ENCODE assay signal across 31 mouse cellular contexts in the genomic region with DNA sequence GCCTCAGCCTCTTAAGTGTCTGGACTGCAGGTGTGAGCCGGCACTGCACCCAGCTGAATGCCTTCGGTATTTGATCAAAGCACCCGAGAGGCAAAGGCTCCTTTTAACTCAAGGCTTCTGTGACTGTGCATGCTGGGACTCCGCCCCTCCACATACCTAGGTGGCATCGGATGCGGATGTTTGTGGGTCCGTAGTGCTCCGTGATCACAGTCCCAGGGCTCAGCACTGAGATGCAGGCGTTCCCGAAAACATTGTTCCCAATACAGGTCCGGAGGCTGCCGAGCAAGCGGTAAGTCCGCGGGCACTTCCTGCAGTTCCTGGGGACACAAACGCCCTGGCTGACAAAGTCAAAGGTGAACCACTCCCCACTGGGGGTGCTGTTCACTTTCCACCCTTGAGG. TPM values are rescaled to one million over a fixed set of nuclear protein-coding genes. Genes with fewer than 3 reads are reported as not detected.
A peak's percentile ranks its signal among the peaks of the same experiment; 100 is the strongest.
DNase-seq lines count a peak whose midpoint lies in the region; ATAC-seq and TF ChIP-seq lines count a peak whose summit lies in the region.
"Had no signal": no experiment of that assay in that cellular context is flagged by ENCODE, and none has a peak within 500 bp of the region (broad histone marks: within the 10 kb centered on the region; RNA-seq: fewer than 3 reads in every experiment).

No protein-coding gene starts in this region.

- 64% methylated on average over 16 of the region's 16 CpGs for WGBS in hindbrain, embryonic 16.5 days
- WGBS in hindbrain, embryonic 14.5 days: 60% methylated on average over 16 of the region's 16 CpGs
- 63% methylated on average over 16 of the region's 16 CpGs for WGBS in midbrain, postnatal 0 days
- WGBS in heart, embryonic 11.5 days (ENCODE audit: insufficient replicate concordance): 32% methylated on average over 16 of the region's 16 CpGs

- 0 out of 2 replicates have a peak overlapping the region, but pooled peaks have one; percentile 23 for H3K9ac ChIP-seq in hindbrain, embryonic 16.5 days (ENCODE audit: low read depth, low read length)
- no peak overlapping the region for H3K9ac ChIP-seq in hindbrain, embryonic 14.5 days
- no peak overlapping the region for H3K9ac ChIP-seq in midbrain, postnatal 0 days (replicated peaks; ENCODE audit: low read length, poor library complexity, severe bottlenecking)
- H3K9ac ChIP-seq in heart, embryonic 11.5 days (ENCODE audit: low read depth, low read length): no peak overlapping the region
- H3K9ac ChIP-seq: embryonic facial prominence, embryonic 12.5 days; heart, embryonic 12.5 days; intestine, embryonic 15.5 days; liver, embryonic 13.5 days had no signal

- no peak for TF ChIP-seq CTCF in midbrain, postnatal 0 days (IDR thresholded peaks at IDR 0.05)

- H3K27me3 ChIP-seq in hindbrain, embryonic 16.5 days (replicated peaks; ENCODE audit: control insufficient read depth, insufficient read depth, low read length): no peaks in the 10 kb centered on the region
- H3K27me3 ChIP-seq in hindbrain, embryonic 14.5 days (ENCODE audit: control insufficient read depth, insufficient read depth, low read length): no peaks in the 10 kb centered on the region
- no peaks in the 10 kb centered on the region for H3K27me3 ChIP-seq in midbrain, postnatal 0 days (ENCODE audit: insufficient read depth, low read length)
- H3K27me3 ChIP-seq in heart, embryonic 11.5 days (ENCODE audit: control insufficient read depth, insufficient read depth, low read length): peaks cover 69% of the 10 kb centered on the region

- DNase-seq in hindbrain, embryonic 14.5 days (ENCODE audit: low spot score): no peak
- peak; percentile 8 for DNase-seq in right cerebral cortex, postnatal 25 days
- DNase-seq in right cerebral cortex, adult 2 months (ENCODE audit: low spot score in 2 of 2): no peak
- DNase-seq in R1 (ENCODE audit: low read depth, low spot score): peak; percentile 50
- DNase-seq in midbrain, postnatal 0 days (ENCODE audit: low spot score): no peak
- DNase-seq in adipocyte (ENCODE audit: low spot score): no peak
- DNase-seq: adrenal gland, postnatal 36 days; cerebellum, adult 11 months; gastrocnemius, postnatal 10 days; heart, adult 11 months; heart, postnatal 10 days; kidney, adult 8-10 months; kidney, postnatal 14 days; liver, embryonic 13.5 days; lung, adult 2 months; lung, postnatal 14 days; thymus, postnatal 25 days had no signal

- H3K36me3 ChIP-seq in hindbrain, embryonic 16.5 days (ENCODE audit: control insufficient read depth, insufficient read depth, low read length): peaks cover 20% of the 10 kb centered on the region
- H3K36me3 ChIP-seq in hindbrain, embryonic 14.5 days (replicated peaks; ENCODE audit: control insufficient read depth, insufficient read depth): peaks cover 44% of the 10 kb centered on the region
- H3K36me3 ChIP-seq in midbrain, postnatal 0 days (ENCODE audit: insufficient read depth, low read length): peaks cover 18% of the 10 kb centered on the region
- H3K36me3 ChIP-seq in heart, embryonic 11.5 days (ENCODE audit: control insufficient read depth, insufficient read depth, low read length): no peaks in the 10 kb centered on the region
- H3K36me3 ChIP-seq: heart, embryonic 12.5 days; intestine, embryonic 15.5 days; liver, embryonic 13.5 days had no signal

- H3K4me1 ChIP-seq in hindbrain, embryonic 16.5 days (ENCODE audit: control insufficient read depth, insufficient read depth, low read depth, low read length): peaks cover 45% of the 10 kb centered on the region
- peaks cover 48% of the 10 kb centered on the region for H3K4me1 ChIP-seq in hindbrain, embryonic 14.5 days (replicated peaks; ENCODE audit: control insufficient read depth, insufficient read depth, low read length)
- peaks cover 15% of the 10 kb centered on the region for H3K4me1 ChIP-seq in midbrain, postnatal 0 days (ENCODE audit: insufficient read depth, low read length)
- H3K4me1 ChIP-seq in heart, embryonic 11.5 days (ENCODE audit: control insufficient read depth, insufficient read depth, low read length): no peaks in the 10 kb centered on the region

- no peak overlapping the region for H3K27ac ChIP-seq in hindbrain, embryonic 16.5 days (ENCODE audit: low read depth, low read length)
- H3K27ac ChIP-seq in hindbrain, embryonic 14.5 days: no peak overlapping the region
- H3K27ac ChIP-seq in midbrain, postnatal 0 days (ENCODE audit: low read depth, low read length): no peak overlapping the region
- no peak overlapping the region for H3K27ac ChIP-seq in heart, embryonic 11.5 days (ENCODE audit: low read depth, low read length)
- H3K27ac ChIP-seq: embryonic facial prominence, embryonic 12.5 days; intestine, embryonic 15.5 days; liver, embryonic 13.5 days had no signal

- no peak for ATAC-seq in hindbrain, embryonic 16.5 days
- ATAC-seq in hindbrain, embryonic 14.5 days (ENCODE audit: low FRiP score): no peak
- ATAC-seq in midbrain, postnatal 0 days (ENCODE audit: low FRiP score): no peak
- no peak for ATAC-seq in heart, embryonic 11.5 days (replicated peaks; ENCODE audit: insufficient number of reproducible peaks, low FRiP score, low TSS enrichment)
- ATAC-seq: intestine, embryonic 15.5 days; Patski had no signal

- H3K9me3 ChIP-seq in hindbrain, embryonic 16.5 days (ENCODE audit: control insufficient read depth, low read length): no peaks in the 10 kb centered on the region
- no peaks in the 10 kb centered on the region for H3K9me3 ChIP-seq in hindbrain, embryonic 14.5 days (ENCODE audit: control insufficient read depth, low read length)
- no peaks in the 10 kb centered on the region for H3K9me3 ChIP-seq in midbrain, postnatal 0 days (ENCODE audit: low read length)
- no peaks in the 10 kb centered on the region for H3K9me3 ChIP-seq in heart, embryonic 11.5 days (replicated peaks; ENCODE audit: control insufficient read depth, low read length)
- H3K9me3 ChIP-seq: embryonic facial prominence, embryonic 12.5 days; heart, embryonic 12.5 days; intestine, embryonic 15.5 days; liver, embryonic 13.5 days had no signal

- H3K4me3 ChIP-seq in hindbrain, embryonic 16.5 days (ENCODE audit: low read length): no peak overlapping the region
- H3K4me3 ChIP-seq in hindbrain, embryonic 14.5 days (replicated peaks; ENCODE audit: low read length): no peak overlapping the region
- H3K4me3 ChIP-seq in midbrain, postnatal 0 days (ENCODE audit: low read depth, low read length): no peak overlapping the region
- no peak overlapping the region for H3K4me3 ChIP-seq in heart, embryonic 11.5 days (ENCODE audit: low read depth, low read length)
- H3K4me3 ChIP-seq: embryonic facial prominence, embryonic 12.5 days; heart, embryonic 12.5 days; intestine, embryonic 15.5 days; liver, embryonic 13.5 days had no signal

- H3K4me2 ChIP-seq in hindbrain, embryonic 16.5 days (ENCODE audit: low read length): 0 out of 2 replicates have a peak overlapping the region, but pooled peaks have one; percentile 6
- no peak overlapping the region for H3K4me2 ChIP-seq in hindbrain, embryonic 14.5 days (replicated peaks)
- H3K4me2 ChIP-seq in midbrain, postnatal 0 days (ENCODE audit: low read depth, low read length, poor library complexity, severe bottlenecking): peak overlapping the region; percentile 15; the same call in 1 of the 2 replicates
- no peak overlapping the region for H3K4me2 ChIP-seq in heart, embryonic 11.5 days
- H3K4me2 ChIP-seq: embryonic facial prominence, embryonic 12.5 days; heart, embryonic 12.5 days; intestine, embryonic 15.5 days; liver, embryonic 13.5 days had no signal

RNA-seq across cellular contexts. Expression of gene Asphd2, which starts 3.7 kb away (rescaled TPM):
- polyA plus RNA-seq in hindbrain, embryonic 16.5 days (2015; fragmentation: Nextera tagmentation; extraction: Ambion mirVana): 29.5 and 37.0 TPM in 2 replicates
- 79.3 and 85.9 TPM in 2 replicates for polyA plus RNA-seq in hindbrain, embryonic 14.5 days (2014; fragmentation: Nextera tagmentation; extraction: Ambion mirVana)
- total RNA-seq in midbrain, postnatal 0 days (2014; rRNA removed): 167 and 192 TPM in 2 replicates
- 153 and 162 TPM in 2 replicates for polyA plus RNA-seq in midbrain, postnatal 0 days (2015; fragmentation: Nextera tagmentation; extraction: Ambion mirVana)
- 4.8 and 5.4 TPM in 2 replicates for polyA plus RNA-seq in heart, embryonic 11.5 days (2014; fragmentation: Nextera tagmentation; extraction: Ambion mirVana)
- total RNA-seq: megakaryocyte progenitor cell, adult 5-6 weeks; neutrophil, adult 5-6 weeks had no signal

RNA-seq across cellular contexts. Expression of gene Gm6583, which starts 35.2 kb away (rescaled TPM):
- polyA plus RNA-seq in hindbrain, embryonic 16.5 days (2015; fragmentation: Nextera tagmentation; extraction: Ambion mirVana): 0.17 and 0.21 TPM in 2 replicates
- polyA plus RNA-seq in hindbrain, embryonic 14.5 days (2014; fragmentation: Nextera tagmentation; extraction: Ambion mirVana): 0.13 and 0.14 TPM in 2 replicates
- not detected in 2 replicates for total RNA-seq in midbrain, postnatal 0 days (2014; rRNA removed)
- polyA plus RNA-seq in midbrain, postnatal 0 days (2015; fragmentation: Nextera tagmentation; extraction: Ambion mirVana): 0.12 TPM in 1 of 2 replicates, not detected in the other
- 0.25 and 0.40 TPM in 2 replicates for polyA plus RNA-seq in heart, embryonic 11.5 days (2014; fragmentation: Nextera tagmentation; extraction: Ambion mirVana)
- total RNA-seq: adrenal gland, postnatal 36 days; gastrocnemius, postnatal 10 days; layer of hippocampus, adult 18-20 months; left cerebral cortex, postnatal 36 days; megakaryocyte progenitor cell, adult 5-6 weeks; neutrophil, adult 5-6 weeks had no signal
- polyA plus RNA-seq: lung, adult 2 months; spleen, adult 2 months had no signal

RNA-seq across cellular contexts. Expression of gene Hps4, which starts 48.1 kb away (rescaled TPM):
- polyA plus RNA-seq in hindbrain, embryonic 16.5 days (2015; fragmentation: Nextera tagmentation; extraction: Ambion mirVana): 37.4 and 39.6 TPM in 2 replicates
- polyA plus RNA-seq in hindbrain, embryonic 14.5 days (2014; fragmentation: Nextera tagmentation; extraction: Ambion mirVana): 32.8 and 36.0 TPM in 2 replicates
- 34.9 and 41.1 TPM in 2 replicates for total RNA-seq in midbrain, postnatal 0 days (2014; rRNA removed)
- 36.1 and 36.4 TPM in 2 replicates for polyA plus RNA-seq in midbrain, postnatal 0 days (2015; fragmentation: Nextera tagmentation; extraction: Ambion mirVana)
- polyA plus RNA-seq in heart, embryonic 11.5 days (2014; fragmentation: Nextera tagmentation; extraction: Ambion mirVana): 19.3 and 21.4 TPM in 2 replicates

RNA-seq across cellular contexts. Expression of gene Srrd, which starts 48.2 kb away (rescaled TPM):
- polyA plus RNA-seq in hindbrain, embryonic 16.5 days (2015; fragmentation: Nextera tagmentation; extraction: Ambion mirVana): 58.3 and 60.8 TPM in 2 replicates
- 60.4 and 62.5 TPM in 2 replicates for polyA plus RNA-seq in hindbrain, embryonic 14.5 days (2014; fragmentation: Nextera tagmentation; extraction: Ambion mirVana)
- total RNA-seq in midbrain, postnatal 0 days (2014; rRNA removed): 60.5 and 69.6 TPM in 2 replicates
- polyA plus RNA-seq in midbrain, postnatal 0 days (2015; fragmentation: Nextera tagmentation; extraction: Ambion mirVana): 49.0 and 59.3 TPM in 2 replicates
- polyA plus RNA-seq in heart, embryonic 11.5 days (2014; fragmentation: Nextera tagmentation; extraction: Ambion mirVana): 24.5 and 27.3 TPM in 2 replicates

RNA-seq across cellular contexts. Expression of gene Gm6588, which starts 58.2 kb away (rescaled TPM):
- 0.62 and 0.68 TPM in 2 replicates for polyA plus RNA-seq in hindbrain, embryonic 16.5 days (2015; fragmentation: Nextera tagmentation; extraction: Ambion mirVana)
- polyA plus RNA-seq in hindbrain, embryonic 14.5 days (2014; fragmentation: Nextera tagmentation; extraction: Ambion mirVana): 0.23 and 0.29 TPM in 2 replicates
- total RNA-seq in midbrain, postnatal 0 days (2014; rRNA removed): not detected in 2 replicates
- polyA plus RNA-seq in midbrain, postnatal 0 days (2015; fragmentation: Nextera tagmentation; extraction: Ambion mirVana): 0.29 and 0.39 TPM in 2 replicates
- not detected in 2 replicates for polyA plus RNA-seq in heart, embryonic 11.5 days (2014; fragmentation: Nextera tagmentation; extraction: Ambion mirVana)
- total RNA-seq: adrenal gland, postnatal 36 days; gastrocnemius, postnatal 10 days; heart, postnatal 10 days; layer of hippocampus, adult 18-20 months; left cerebral cortex, postnatal 36 days; megakaryocyte progenitor cell, adult 5-6 weeks; neutrophil, adult 5-6 weeks had no signal
- polyA plus RNA-seq: C2C12; embryonic facial prominence, embryonic 12.5 days; forebrain, embryonic 11.5 days; heart, embryonic 12.5 days; intestine, embryonic 15.5 days; limb, embryonic 14.5 days; liver, embryonic 13.5 days; lung, adult 2 months; Patski; spleen, adult 2 months had no signal

Comparison
In these comparisons a context has a peak if more than half of its experiments do, and no peak if none do; other contexts are left out.
1. H3K4me2 ChIP-seq: peak in hindbrain, embryonic 16.5 days (single experiment) and midbrain, postnatal 0 days (single experiment); none in hindbrain, embryonic 14.5 days (single experiment) and heart, embryonic 11.5 days (single experiment).
2. DNase-seq: peak in right cerebral cortex, postnatal 25 days (single experiment) and R1 (single experiment); none in hindbrain, embryonic 14.5 days (single experiment), right cerebral cortex, adult 2 months (0 of 2), midbrain, postnatal 0 days (single experiment) and adipocyte (single experiment).